Mouse (Mus musculus) retina, adult 2 months (tissue): ENCODE results near the gene Tatdn2.
A peak's percentile ranks its signal among the peaks of the same experiment; 100 is the strongest.

Source experiments
- DNase-seq: peaks from one replicate; pipeline ENCODE4 v3.0.0-alpha.2; 2012; ENCODE audit warnings: low read depth, low spot score

Tatdn2 gene

DNA sequence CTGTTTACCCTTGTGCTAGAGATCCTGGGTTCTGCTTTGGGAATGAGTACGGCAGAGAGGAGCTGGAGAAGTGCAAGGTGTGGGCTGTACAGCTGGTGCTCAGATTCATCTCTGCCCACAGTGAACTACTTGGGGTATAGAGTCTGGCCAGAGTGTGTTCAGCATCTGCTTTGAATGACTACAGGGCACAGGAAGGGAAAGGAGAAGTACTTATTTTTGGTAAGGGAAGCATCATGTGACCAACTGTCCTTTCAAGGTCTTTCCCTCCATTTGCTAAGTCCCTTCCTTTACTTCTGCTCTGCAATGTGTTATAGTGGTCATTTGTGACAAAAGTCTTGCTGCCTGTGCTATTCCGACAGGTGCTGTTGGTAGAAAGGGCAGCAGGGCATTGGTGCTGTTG, 17.4 kb downstream of the Tatdn2 start:
- no peak for DNase-seq

DNA sequence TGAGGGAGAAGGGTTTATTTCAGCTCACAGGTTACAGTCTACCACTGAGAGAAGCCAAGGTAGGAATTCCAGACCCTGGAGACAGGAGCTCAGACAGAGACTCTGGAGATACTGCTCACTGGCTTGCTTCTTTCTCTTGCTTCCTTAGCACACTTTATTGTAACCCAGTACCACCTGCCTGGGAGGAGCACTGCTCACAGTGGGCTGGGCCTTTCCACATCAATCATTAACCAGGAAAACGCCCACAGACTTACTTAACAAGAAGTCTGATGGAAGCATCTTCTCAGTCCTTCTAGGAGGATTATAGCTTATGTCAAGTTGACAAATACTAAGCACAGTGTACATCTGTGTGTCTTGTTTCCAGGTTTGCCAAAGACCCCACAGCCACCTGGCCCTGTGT, 17.9 kb downstream of the Tatdn2 start:
- no peak for DNase-seq

DNA sequence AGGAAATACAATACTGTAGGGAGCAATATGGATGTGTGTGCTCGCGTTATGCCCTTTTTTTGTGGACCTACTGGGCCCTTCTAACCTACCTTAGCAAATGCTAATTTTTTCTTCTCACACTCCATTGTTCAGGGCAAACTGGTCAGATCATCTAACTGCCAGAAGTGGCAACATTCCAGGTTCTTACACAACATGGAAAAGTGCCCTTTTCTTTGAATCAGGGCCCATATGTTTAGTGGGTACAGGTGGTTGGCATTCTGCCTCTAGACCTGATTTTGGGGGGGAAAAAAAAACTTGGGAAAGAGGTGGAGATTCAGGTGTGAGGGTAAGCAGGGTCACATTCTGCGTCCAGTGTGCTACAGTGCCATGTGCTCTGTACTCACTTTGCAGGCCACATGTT, 20.7 kb downstream of the Tatdn2 start:
- DNase-seq = no peak

DNA sequence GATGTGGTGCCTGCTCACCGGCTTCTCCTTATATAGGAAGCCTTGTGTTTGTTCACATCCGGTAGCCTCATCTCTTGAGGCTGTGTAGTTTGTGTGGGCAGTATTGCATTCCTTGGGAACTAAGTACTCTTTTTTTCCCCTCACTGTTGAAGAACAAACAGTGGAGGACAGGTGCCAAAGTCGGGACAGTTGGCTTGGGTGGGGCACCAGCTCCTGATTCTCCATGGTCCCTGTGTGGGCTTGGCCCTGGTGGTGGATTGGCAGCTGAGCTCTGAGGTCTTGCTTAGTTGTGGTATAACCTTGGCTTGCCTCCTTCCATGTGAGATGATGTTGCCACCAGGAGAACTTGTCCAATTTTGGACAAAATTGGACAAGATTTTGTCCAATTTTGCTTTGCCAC, 23.0 kb downstream of the Tatdn2 start, which contains the start of gene Ghrl:
Gene Ghrl (minus strand): TSS at position 3 of the 400 bp plus-strand sequence.
- no peak for DNase-seq

DNA sequence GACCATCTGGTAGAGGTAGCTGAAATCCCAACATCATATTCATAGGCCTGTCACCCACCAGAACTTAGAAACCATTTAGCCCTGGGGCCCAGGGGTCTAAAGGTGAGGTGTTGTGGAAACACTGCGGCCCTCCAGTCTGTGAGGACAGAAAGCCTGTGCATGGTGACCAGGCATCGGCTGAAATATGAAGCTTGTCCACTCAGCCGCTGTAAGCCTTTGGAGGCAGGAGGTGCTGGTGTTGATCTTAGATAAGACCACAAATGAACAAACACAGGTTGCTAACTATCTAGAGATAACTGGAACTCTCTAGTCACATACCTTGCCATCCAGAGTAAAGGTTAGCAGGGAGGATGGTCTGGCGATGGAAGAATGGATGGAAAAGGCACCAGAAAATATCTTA, 24.2 kb downstream of the Tatdn2 start:
- no peak for DNase-seq

DNA sequence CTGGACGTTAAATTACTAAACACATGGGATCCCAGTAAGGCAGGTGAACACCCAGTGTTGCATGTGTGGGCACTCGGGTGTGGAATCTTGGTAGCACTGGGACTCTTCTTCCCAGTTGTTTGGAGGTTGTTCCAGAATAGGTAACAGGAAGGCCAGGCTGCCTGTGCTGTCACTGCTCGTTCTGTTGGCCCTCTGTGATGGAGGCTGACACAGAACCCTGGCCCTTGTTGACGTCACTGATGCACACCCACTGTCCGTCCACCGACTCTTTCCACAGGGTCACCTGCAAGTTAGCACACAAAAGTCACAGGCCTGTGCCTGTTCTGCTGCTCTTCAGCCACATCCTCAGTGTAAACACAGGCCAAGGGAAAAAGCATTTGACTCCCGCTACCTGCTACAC, 31.3 kb downstream of the Tatdn2 start:
- no peak for DNase-seq

DNA sequence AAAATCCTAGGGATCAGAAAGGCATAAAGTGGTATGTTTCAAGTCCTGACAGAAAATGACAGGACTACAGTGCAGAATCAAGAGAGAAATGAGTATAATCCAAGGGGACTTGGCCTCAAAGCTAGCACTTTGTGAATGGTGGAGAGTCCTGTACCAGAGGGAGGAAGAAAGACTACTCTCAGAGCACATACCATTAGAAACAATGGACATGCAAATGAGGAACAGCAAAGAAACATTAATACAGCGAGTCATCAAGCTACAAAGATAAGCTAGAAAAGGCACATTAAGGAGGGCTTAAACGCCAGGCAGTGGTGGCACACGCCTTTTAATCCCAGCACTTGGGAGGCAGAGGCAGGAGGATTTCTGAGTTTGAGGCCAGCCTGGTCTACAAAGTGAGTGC, 34.4 kb downstream of the Tatdn2 start:
- DNase-seq = no peak

DNA sequence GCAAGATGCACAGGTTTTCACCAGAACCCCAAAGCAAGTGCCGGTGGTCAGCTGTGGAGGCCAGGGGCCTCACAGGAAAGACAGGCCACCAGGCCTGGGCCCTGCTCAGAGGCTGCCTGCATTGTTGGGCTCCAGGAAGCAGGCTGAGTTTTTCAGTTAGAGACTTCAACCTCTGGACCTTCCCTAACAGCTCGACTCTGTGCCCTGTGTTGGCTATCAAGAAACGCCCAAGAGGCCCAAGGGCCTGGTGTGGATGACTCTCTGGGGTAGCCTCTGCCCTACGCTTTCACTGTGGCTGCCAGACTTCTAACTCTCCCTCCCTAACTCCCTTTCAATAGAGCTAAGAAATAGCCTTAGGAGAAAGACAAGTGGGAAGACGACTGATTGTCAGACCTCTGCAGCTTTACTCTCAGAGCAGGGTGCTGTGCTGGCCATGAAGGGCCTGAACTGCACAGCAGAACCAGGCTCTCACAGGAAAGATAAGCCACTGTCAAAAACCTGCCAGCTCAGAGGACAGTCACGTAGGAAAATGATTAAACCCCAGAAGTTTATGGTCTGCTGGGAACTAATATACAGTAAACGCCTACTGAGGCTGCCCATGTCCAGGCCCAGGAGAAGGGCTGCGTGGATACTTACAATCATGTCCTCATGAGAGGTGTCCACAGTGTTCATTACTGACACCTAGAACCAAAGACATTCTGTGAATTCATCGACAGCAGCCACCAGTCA, 40.6 kb downstream of the Tatdn2 start:
- no peak for DNase-seq

DNA sequence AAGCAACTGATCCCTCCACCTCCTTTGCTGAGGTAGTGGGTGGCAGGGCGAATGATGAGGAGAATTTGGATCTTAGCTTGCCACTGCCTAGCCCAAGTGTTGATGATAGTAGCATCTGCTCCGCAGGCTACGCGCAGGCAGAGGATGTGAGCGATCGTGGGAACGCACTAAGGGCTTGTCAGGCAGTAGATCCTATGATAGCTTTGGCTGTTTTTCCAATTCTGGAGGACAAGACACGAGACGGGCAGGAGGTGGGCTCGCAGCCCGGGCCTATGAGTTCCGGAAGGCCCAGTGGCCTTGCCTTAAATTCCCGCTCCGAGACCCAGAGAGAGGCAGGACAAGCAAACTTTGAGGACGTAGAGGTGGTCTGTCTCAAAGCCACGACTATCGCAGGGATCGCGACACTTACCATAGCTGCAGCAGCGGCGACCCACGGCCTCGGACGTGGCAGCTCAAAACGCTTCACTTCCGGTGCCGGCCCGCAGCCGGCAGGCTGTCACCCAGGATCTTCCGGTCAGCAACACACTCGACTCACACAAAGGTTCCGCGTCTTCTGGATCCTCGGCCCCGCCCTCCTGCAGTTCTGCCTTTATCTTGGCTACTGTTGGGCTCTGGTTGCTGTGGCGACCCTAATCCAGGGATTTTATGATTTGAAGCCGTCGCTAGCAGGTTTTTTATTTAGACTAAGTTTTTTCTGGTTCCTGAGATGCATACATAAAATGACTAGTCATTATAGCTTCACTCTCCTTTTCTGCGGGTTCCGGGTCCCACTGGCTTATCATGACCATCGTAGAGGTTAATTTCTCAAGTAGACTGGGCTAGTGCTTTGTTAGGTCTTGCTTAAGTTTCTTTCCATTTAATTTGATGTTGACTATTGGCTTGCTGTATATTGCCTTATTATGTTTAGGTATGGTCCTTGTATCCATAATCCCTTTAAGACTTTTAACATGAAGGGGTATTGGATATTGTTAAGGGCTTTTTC, 43.7 kb downstream of the Tatdn2 start, which contains the start of gene Sec13:
Gene Sec13 (minus strand): TSS at position 508 of the 982 bp plus-strand sequence.
- peak; percentile 84 for DNase-seq

DNA sequence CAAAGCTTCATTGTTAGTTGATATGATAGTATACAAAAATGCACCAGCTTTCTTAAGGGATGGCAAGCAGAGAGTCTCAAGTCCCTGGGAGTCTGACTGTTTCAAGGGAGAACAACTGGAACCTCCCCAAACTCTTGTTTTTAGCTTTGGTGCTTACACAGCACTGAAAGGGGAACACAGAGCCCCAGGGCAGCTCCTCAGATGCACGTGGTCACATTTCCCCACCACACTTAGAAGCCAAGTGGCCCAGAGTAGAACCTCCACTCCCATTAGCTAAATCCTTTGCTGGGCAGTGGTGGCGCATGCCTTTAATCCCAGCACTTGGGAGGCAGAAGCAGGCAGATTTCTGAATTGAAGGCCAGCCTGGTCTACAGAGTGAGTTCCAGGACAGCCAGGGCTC, 44.6 kb downstream of the Tatdn2 start:
- no peak for DNase-seq

DNA sequence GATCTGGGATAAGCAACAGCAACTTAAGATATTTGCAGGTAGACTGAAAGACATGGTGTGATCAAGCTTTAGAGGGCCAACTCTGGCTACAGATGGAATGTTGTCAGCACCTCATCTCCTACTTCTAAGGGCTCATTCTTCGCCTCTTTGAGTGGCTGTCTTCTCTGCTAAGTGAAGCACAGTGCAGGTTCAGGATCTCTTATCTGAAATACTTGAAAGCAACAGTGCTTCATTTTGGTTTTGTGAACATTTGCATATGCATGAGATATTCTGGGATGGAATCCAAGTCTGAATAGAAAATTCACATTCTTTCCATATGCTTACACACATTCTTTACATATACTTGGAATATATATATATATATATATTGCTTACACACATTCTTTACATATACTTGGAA, 45.5 kb downstream of the Tatdn2 start:
- DNase-seq = no peak

DNA sequence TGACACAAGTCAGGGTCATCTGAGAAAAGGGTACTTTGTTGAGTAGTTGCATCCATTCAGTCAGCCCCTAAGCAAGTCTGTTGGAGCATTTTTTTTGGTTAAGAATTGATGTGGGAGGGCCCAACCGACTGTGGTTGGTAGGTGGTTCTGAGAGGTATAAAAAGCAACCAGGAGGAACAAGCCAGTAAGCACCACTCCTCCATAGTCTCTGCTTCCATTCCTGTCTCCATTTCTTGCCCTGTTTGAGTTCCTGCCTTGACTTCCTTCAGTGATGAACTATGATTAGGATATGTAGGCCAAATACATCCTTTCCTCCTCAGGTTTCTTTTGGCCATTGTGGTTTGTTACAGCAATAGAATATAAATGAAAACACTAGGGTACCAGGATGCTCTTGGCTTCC, 46.3 kb downstream of the Tatdn2 start:
- no peak for DNase-seq

DNA sequence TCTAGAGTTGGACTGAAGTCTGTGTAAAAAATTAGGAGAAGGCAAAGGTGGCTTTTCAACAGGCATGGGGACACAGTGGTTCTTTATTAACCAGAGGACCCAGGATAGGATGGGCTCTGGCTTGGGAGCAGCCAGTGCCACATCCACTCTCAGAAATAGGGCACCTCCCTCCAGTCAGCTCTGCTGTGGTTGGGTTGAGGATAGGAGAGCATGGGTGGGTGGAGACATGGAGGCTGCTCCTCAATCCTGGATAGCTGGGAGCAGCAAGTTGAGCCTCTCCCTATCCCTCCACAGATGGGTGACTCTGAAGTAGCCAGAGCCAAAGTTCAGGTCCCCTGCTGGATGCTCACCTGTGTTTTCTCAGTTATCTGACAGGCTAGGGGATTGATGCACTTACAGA, 48.3 kb downstream of the Tatdn2 start:
- no peak for DNase-seq

DNA sequence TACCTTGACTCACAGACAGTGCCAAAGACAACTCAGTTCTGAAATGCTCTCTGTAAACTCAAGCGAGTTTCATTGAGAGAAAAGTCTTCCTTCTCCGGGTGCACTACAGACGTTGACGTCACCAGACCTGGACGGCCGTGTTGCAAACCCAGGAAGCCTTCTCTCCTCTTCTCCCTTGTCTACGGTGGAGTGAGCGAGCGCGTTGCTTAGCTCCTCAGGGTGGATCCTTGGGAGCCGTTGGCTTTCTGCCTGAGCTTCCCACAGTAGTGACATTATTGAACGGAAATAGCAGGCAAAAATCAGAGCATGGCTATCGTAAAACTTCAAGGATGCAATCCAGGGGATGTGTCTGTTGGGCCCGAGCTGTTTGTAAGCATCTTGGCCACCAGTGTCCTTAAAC, 50.4 kb downstream of the Tatdn2 start:
- no peak for DNase-seq

DNA sequence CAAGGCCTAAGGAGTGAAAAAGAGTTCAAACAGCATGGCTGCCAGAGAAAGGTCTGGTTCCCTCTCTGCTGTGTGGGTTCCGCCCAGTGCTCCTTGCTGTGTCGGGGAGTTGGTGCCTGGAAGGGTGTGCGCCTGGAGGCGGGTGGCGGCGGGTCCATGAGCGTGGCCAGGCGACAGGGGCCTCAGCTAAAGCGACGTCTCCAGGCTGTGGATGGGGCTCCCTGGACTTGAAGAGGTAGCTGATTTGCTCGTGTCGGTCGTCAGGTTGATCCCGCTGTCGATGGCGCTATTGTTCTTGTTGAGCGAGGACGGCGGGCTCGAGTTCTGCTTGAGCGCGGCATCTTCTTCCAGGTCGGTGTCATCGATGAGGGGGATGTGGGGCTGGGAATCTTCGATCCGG, 51.5 kb downstream of the Tatdn2 start:
- DNase-seq = no peak

DNA sequence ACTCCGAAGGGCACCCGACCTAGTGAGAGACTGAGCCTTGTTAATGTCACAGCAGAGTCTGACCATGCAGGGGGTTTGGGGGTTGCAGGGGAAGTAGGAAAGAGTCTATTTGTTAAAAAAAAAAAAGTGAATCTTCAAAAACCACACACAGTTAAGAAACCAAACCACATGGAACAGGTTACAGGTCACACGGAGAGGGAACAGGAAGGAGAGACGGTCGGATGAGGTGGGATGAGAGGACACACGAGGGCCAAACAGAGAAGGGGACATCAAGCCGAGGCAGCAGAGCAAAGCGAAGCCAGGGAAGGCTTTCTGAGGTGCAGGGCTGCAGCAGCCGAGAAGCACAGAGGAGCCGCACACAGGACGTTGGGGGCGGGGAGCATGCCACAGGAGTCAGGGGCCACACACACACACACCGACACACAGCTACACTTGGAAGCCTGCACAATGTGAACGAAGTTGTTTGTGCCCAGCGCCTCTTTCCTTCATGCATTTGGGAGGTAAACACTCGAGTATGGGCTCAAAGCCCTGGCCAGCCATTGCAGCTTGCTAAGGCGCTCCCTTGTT, 52.4 kb downstream of the Tatdn2 start:
- no peak for DNase-seq
